ENCODE assay signal across 8 mouse cellular contexts in genomic region chr9:90055409-90055808, GRCm38 (mm10). TPM values are rescaled to one million over a fixed set of nuclear protein-coding genes. Genes with fewer than 3 reads are reported as not detected.
A peak's percentile ranks its signal among the peaks of the same experiment; 100 is the strongest.
DNase-seq lines count a peak whose midpoint lies in the region; ATAC-seq and TF ChIP-seq lines count a peak whose summit lies in the region.

No protein-coding gene starts in this region.

- no peaks in the 10 kb centered on the region for H3K36me3 ChIP-seq in kidney, embryonic 14.5 days (ENCODE audit: control insufficient read depth, insufficient read depth, low read length)
- H3K36me3 ChIP-seq in neural tube, embryonic 14.5 days (ENCODE audit: control insufficient read depth, insufficient read depth, low read length) = no peaks in the 10 kb centered on the region
- no peaks in the 10 kb centered on the region for H3K36me3 ChIP-seq in neural tube, embryonic 15.5 days
- no peaks in the 10 kb centered on the region for H3K36me3 ChIP-seq in hindbrain, postnatal 0 days (ENCODE audit: insufficient read depth, low read length)
- no peaks in the 10 kb centered on the region for H3K36me3 ChIP-seq in stomach, embryonic 15.5 days

- no peaks in the 10 kb centered on the region for H3K4me1 ChIP-seq in kidney, embryonic 14.5 days (ENCODE audit: control insufficient read depth, insufficient read depth, low read length)
- peaks cover 9% of the 10 kb centered on the region; the same call in 1 of the 2 replicates for H3K4me1 ChIP-seq in neural tube, embryonic 14.5 days (ENCODE audit: control insufficient read depth, insufficient read depth, low read length)
- H3K4me1 ChIP-seq in neural tube, embryonic 15.5 days = peaks cover 11% of the 10 kb centered on the region
- no peaks in the 10 kb centered on the region for H3K4me1 ChIP-seq in hindbrain, postnatal 0 days (ENCODE audit: insufficient read depth, low read length)
- no peaks in the 10 kb centered on the region for H3K4me1 ChIP-seq in stomach, embryonic 15.5 days

- H3K9me3 ChIP-seq in kidney, embryonic 14.5 days (ENCODE audit: control insufficient read depth, low read length) = no peaks in the 10 kb centered on the region
- H3K9me3 ChIP-seq in neural tube, embryonic 14.5 days (ENCODE audit: control insufficient read depth, low read length) = no peaks in the 10 kb centered on the region
- no peaks in the 10 kb centered on the region for H3K9me3 ChIP-seq in neural tube, embryonic 15.5 days (replicated peaks)
- no peaks in the 10 kb centered on the region for H3K9me3 ChIP-seq in hindbrain, postnatal 0 days (ENCODE audit: low read length)
- no peaks in the 10 kb centered on the region for H3K9me3 ChIP-seq in stomach, embryonic 15.5 days

- H3K27ac ChIP-seq in kidney, embryonic 14.5 days (ENCODE audit: low read depth, low read length) = no peak overlapping the region
- no peak overlapping the region for H3K27ac ChIP-seq in neural tube, embryonic 14.5 days (ENCODE audit: low read depth, low read length)
- H3K27ac ChIP-seq in neural tube, embryonic 15.5 days (replicated peaks) = no peak overlapping the region
- H3K27ac ChIP-seq in hindbrain, postnatal 0 days = no peak overlapping the region
- H3K27ac ChIP-seq in stomach, embryonic 15.5 days = no peak overlapping the region

- WGBS in kidney, embryonic 14.5 days = 53% methylated on average over 5 of the region's 5 CpGs
- WGBS in neural tube, embryonic 14.5 days = 40% methylated on average over 5 of the region's 5 CpGs
- WGBS in neural tube, embryonic 15.5 days = 46% methylated on average over 5 of the region's 5 CpGs
- 49% methylated on average over 5 of the region's 5 CpGs for WGBS in hindbrain, postnatal 0 days
- WGBS in stomach, embryonic 15.5 days = 47% methylated on average over 5 of the region's 5 CpGs

- TF ChIP-seq CTCF in hindbrain, postnatal 0 days (IDR thresholded peaks at IDR 0.05; ENCODE audit: low read depth) = no peak

- H3K9ac ChIP-seq in kidney, embryonic 14.5 days (ENCODE audit: low read depth, low read length) = no peak overlapping the region
- no peak overlapping the region for H3K9ac ChIP-seq in neural tube, embryonic 14.5 days (replicated peaks; ENCODE audit: low read depth, low read length)
- H3K9ac ChIP-seq in neural tube, embryonic 15.5 days (replicated peaks) = no peak overlapping the region
- H3K9ac ChIP-seq in hindbrain, postnatal 0 days (replicated peaks; ENCODE audit: low read length) = no peak overlapping the region
- no peak overlapping the region for H3K9ac ChIP-seq in stomach, embryonic 15.5 days

- H3K27me3 ChIP-seq in kidney, embryonic 14.5 days (ENCODE audit: control insufficient read depth, insufficient read depth, low read length) = no peaks in the 10 kb centered on the region
- no peaks in the 10 kb centered on the region for H3K27me3 ChIP-seq in neural tube, embryonic 14.5 days (ENCODE audit: control insufficient read depth, insufficient read depth, low read length)
- H3K27me3 ChIP-seq in neural tube, embryonic 15.5 days (replicated peaks) = no peaks in the 10 kb centered on the region; the same call in 1 of the 2 replicates
- H3K27me3 ChIP-seq in hindbrain, postnatal 0 days (ENCODE audit: insufficient read depth, low read length) = no peaks in the 10 kb centered on the region
- H3K27me3 ChIP-seq in stomach, embryonic 15.5 days (replicated peaks) = no peaks in the 10 kb centered on the region

- H3K4me2 ChIP-seq in kidney, embryonic 14.5 days (replicated peaks; ENCODE audit: low read depth, low read length) = peak overlapping the region; percentile 92
- H3K4me2 ChIP-seq in neural tube, embryonic 14.5 days (ENCODE audit: low read depth, low read length) = no peak overlapping the region; the same call in 1 of the 2 replicates
- no peak overlapping the region; the same call in 1 of the 2 replicates for H3K4me2 ChIP-seq in neural tube, embryonic 15.5 days
- peak overlapping the region; percentile 67 for H3K4me2 ChIP-seq in hindbrain, postnatal 0 days (ENCODE audit: low read depth, low read length)
- peak overlapping the region; percentile 75 for H3K4me2 ChIP-seq in stomach, embryonic 15.5 days

- ATAC-seq in kidney, embryonic 14.5 days (ENCODE audit: low FRiP score, low TSS enrichment) = no peak
- no peak for ATAC-seq in neural tube, embryonic 14.5 days (ENCODE audit: low read depth)
- ATAC-seq in neural tube, embryonic 15.5 days (ENCODE audit: low FRiP score) = no peak
- no peak for ATAC-seq in hindbrain, postnatal 0 days
- no peak for ATAC-seq in stomach, embryonic 15.5 days (ENCODE audit: insufficient read depth, low FRiP score, low read depth)

- DNase-seq in kidney, postnatal 25 days = no peak
- peak; percentile 26 for DNase-seq in hindbrain, postnatal 0 days (ENCODE audit: low spot score)
- no peak for DNase-seq in gastrocnemius, postnatal 14 days
- no peak for DNase-seq in layer of hippocampus, postnatal 25 days (ENCODE audit: extremely low spot score in 1 of 2, low spot score in 1 of 2)

- intact Hi-C loops in gastrocnemius, postnatal 14 days (cut with DNase I; ENCODE audit: low total_unique reads) = no loop called here

- peak overlapping the region; percentile 57; the same call in 1 of the 2 replicates for H3K4me3 ChIP-seq in kidney, embryonic 14.5 days (ENCODE audit: low read length)
- H3K4me3 ChIP-seq in neural tube, embryonic 14.5 days (ENCODE audit: low read depth, low read length) = peak overlapping the region; percentile 28; the same call in 1 of the 2 replicates
- no peak overlapping the region for H3K4me3 ChIP-seq in neural tube, embryonic 15.5 days (replicated peaks)
- H3K4me3 ChIP-seq in hindbrain, postnatal 0 days (ENCODE audit: low read length) = peak overlapping the region; percentile 39
- peak overlapping the region; percentile 45; the same call in 1 of the 2 replicates for H3K4me3 ChIP-seq in stomach, embryonic 15.5 days (replicated peaks)

RNA-seq across cellular contexts. Expression of gene Ctsh, which starts 1.5 kb away (rescaled TPM):
- polyA plus RNA-seq in kidney, embryonic 14.5 days (2014; fragmentation: Nextera tagmentation; extraction: Ambion mirVana) = 57.0 and 70.4 TPM in 2 replicates
- polyA plus RNA-seq in neural tube, embryonic 14.5 days (2014; fragmentation: Nextera tagmentation; extraction: Ambion mirVana) = 13.6 and 40.5 TPM in 2 replicates
- 41.7 and 48.1 TPM in 2 replicates for polyA plus RNA-seq in neural tube, embryonic 15.5 days (2015; fragmentation: Nextera tagmentation; extraction: Ambion mirVana)
- total RNA-seq in hindbrain, postnatal 0 days (2014; rRNA removed) = 31.5 and 36.2 TPM in 2 replicates
- polyA plus RNA-seq in hindbrain, postnatal 0 days (2015; fragmentation: Nextera tagmentation; extraction: Ambion mirVana) = 36.4 and 45.0 TPM in 2 replicates
- 63.1 and 72.0 TPM in 2 replicates for polyA plus RNA-seq in stomach, embryonic 15.5 days (2015; fragmentation: Nextera tagmentation; extraction: Ambion mirVana)
- 10 to 100 TPM; 20.9 to 22.6 TPM for total RNA-seq in gastrocnemius, postnatal 14 days (2021)
- total RNA-seq in layer of hippocampus, postnatal 25 days (2021) = 10 to 100 TPM; 15.2 to 18.1 TPM

RNA-seq across cellular contexts. Expression of gene Morf4l1, which starts 59.2 kb away (rescaled TPM):
- polyA plus RNA-seq in kidney, embryonic 14.5 days (2014; fragmentation: Nextera tagmentation; extraction: Ambion mirVana) = 467 and 551 TPM in 2 replicates
- polyA plus RNA-seq in neural tube, embryonic 14.5 days (2014; fragmentation: Nextera tagmentation; extraction: Ambion mirVana) = 565 and 602 TPM in 2 replicates
- 520 and 554 TPM in 2 replicates for polyA plus RNA-seq in neural tube, embryonic 15.5 days (2015; fragmentation: Nextera tagmentation; extraction: Ambion mirVana)
- total RNA-seq in hindbrain, postnatal 0 days (2014; rRNA removed) = 178 and 179 TPM in 2 replicates
- 527 and 556 TPM in 2 replicates for polyA plus RNA-seq in hindbrain, postnatal 0 days (2015; fragmentation: Nextera tagmentation; extraction: Ambion mirVana)
- polyA plus RNA-seq in stomach, embryonic 15.5 days (2015; fragmentation: Nextera tagmentation; extraction: Ambion mirVana) = 362 and 379 TPM in 2 replicates
- total RNA-seq in gastrocnemius, postnatal 14 days (2021) = 100 to 1,000 TPM; 156 to 165 TPM
- 100 to 1,000 TPM; 401 to 432 TPM for total RNA-seq in layer of hippocampus, postnatal 25 days (2021)

Comparison
In these comparisons a context has a peak if more than half of its experiments do, and no peak if none do; other contexts are left out.
1. H3K4me2 ChIP-seq: peak in kidney, embryonic 14.5 days (single experiment), hindbrain, postnatal 0 days (single experiment) and stomach, embryonic 15.5 days (single experiment); none in neural tube, embryonic 14.5 days (single experiment) and neural tube, embryonic 15.5 days (single experiment).